Mouse (Mus musculus): ENCODE data around the gene Mybpc2. TPM values are rescaled to one million over a fixed set of nuclear protein-coding genes. Genes with fewer than 3 reads are reported as not detected.

Mybpc2 gene
- polyA plus RNA-seq, 1 experiment: not detected

DNA sequence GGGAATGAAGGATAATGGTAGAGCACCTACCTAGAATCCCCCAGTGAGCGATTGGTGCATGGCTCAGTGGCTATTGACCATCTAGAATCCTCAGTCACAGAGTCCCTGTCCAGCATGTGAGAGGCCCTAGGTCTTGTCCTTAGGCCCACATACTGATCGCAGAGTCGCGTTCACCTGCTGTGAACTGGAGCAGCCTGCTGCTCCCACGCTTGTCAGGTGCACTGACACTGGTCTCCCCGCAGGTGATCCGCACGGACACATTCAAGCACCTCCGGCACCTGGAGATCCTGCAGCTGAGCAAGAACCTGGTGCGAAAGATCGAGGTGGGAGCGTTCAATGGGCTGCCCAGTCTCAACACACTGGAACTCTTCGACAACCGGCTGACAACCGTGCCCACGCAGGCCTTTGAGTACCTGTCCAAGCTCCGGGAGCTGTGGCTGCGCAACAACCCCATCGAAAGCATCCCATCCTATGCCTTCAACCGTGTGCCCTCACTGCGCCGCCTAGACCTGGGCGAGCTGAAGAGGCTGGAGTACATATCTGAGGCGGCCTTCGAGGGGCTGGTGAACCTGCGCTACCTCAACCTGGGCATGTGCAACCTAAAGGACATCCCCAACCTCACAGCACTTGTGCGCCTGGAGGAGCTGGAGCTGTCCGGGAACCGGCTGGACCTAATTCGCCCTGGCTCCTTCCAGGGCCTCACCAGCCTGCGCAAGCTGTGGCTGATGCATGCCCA is 63.5 kb downstream of the Mybpc2 start:
- H3K27ac ChIP-seq (ENCODE audit: insufficient read depth, low read depth, low read length): no peak overlapping the region
- no peak overlapping the region for H3K4me3 ChIP-seq (ENCODE audit: insufficient read depth, low read depth, low read length)
- TF ChIP-seq POLR2A (IDR thresholded peaks at IDR 0.05; ENCODE audit: insufficient read depth, low read depth, low read length): no peak
- no peak for TF ChIP-seq CTCF (IDR thresholded peaks at IDR 0.05; ENCODE audit: insufficient read depth, low read depth, low read length)
- 84% methylated on average over 31 of the region's 31 CpGs for WGBS
- peaks cover 37% of the 10 kb centered on the region for H3K4me1 ChIP-seq (ENCODE audit: control insufficient read depth, insufficient read depth, low read length)

DNA sequence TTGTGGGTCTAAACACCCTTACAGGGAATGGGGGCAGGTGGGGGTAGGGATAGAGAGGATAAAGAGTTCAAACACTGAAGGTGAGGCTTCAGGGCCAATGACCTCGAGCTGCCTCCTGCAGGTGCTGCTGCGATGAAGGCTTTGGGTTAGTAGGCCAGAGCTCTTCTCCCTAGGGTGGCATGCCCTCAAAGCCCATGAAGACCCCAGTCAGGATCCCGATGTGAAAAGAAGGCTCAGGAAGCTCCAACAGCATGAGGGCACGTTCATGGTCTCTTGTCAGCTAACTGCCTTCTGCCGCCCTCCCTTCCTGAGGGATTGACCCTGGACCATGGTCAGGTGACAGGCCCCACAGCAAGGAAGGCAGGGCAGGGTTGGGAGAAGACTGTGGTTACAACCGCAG is 64.4 kb downstream of the Mybpc2 start:
- WGBS: 70% methylated on average over 6 of the region's 6 CpGs
- no peak for TF ChIP-seq POLR2A (IDR thresholded peaks at IDR 0.05; ENCODE audit: insufficient read depth, low read depth, low read length)
- TF ChIP-seq CTCF (IDR thresholded peaks at IDR 0.05; ENCODE audit: insufficient read depth, low read depth, low read length): no peak
- Histone ChIP-seq H3K27ac (ENCODE audit: insufficient read depth, low read depth, low read length) (no peak overlapping the region), H3K4me3 (ENCODE audit: insufficient read depth, low read depth, low read length) (no peak overlapping the region), H3K4me1 (ENCODE audit: control insufficient read depth, insufficient read depth, low read length) (peaks cover 33% of the 10 kb centered on the region)

DNA sequence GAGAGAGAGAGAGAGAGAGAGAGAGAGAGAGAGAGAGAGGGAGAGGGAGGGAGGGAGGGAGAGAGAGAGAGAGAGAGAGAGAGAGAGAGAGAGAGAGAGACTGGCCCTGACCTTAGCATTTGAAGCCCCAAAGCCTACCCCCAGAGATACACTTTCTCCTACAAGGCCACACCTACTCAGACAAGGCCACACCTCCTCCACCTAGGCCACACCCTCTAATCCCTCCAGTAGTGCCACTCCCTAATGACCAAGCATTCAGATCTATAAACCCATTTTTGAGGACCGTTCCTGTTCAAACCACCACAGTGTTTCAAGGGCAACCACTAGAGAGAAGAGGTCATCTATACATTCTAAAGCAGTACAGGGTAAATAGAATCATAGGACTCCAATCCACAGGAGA is 68.2 kb downstream of the Mybpc2 start:
- WGBS: 94% methylated on average over 1 of the region's 1 CpGs
- no peak for TF ChIP-seq CTCF (IDR thresholded peaks at IDR 0.05; ENCODE audit: insufficient read depth, low read depth, low read length)
- no peak for TF ChIP-seq POLR2A (IDR thresholded peaks at IDR 0.05; ENCODE audit: insufficient read depth, low read depth, low read length)

GRCm38 (mm10) chr7:44453256-44453655 is 71.2 kb downstream of the Mybpc2 start:
- H3K4me1 ChIP-seq (ENCODE audit: control insufficient read depth, insufficient read depth, low read length): peaks cover 29% of the 10 kb centered on the region
- no peak overlapping the region for H3K4me3 ChIP-seq (ENCODE audit: insufficient read depth, low read depth, low read length)
- no peak for TF ChIP-seq CTCF (IDR thresholded peaks at IDR 0.05; ENCODE audit: insufficient read depth, low read depth, low read length)
- no peak for TF ChIP-seq POLR2A (IDR thresholded peaks at IDR 0.05; ENCODE audit: insufficient read depth, low read depth, low read length)
- no peak overlapping the region for H3K27ac ChIP-seq (ENCODE audit: insufficient read depth, low read depth, low read length)
- WGBS: 2% methylated on average over 3 of the region's 3 CpGs

More for the DNA sequence above, 68.2 kb downstream of the Mybpc2 start:
- Histone ChIP-seq H3K4me1 (ENCODE audit: control insufficient read depth, insufficient read depth, low read length) (peaks cover 23% of the 10 kb centered on the region), H3K27ac (ENCODE audit: insufficient read depth, low read depth, low read length) (no peak overlapping the region), H3K4me3 (ENCODE audit: insufficient read depth, low read depth, low read length) (no peak overlapping the region)

Other genes with a start within 250 kb of the Mybpc2 start
- not detected in 2 replicates for gene Clec11a, start 217.8 kb downstream of the Mybpc2 start, polyA plus RNA-seq (2012; ENCODE audit: insufficient read depth, insufficient read length, low replicate concordance, missing spikeins)
- gene Shank1, start 214.4 kb downstream of the Mybpc2 start, polyA plus RNA-seq (2012; ENCODE audit: insufficient read depth, insufficient read length, low replicate concordance, missing spikeins): 51.0 and 92.9 TPM in 2 replicates
- gene Syt3, start 140.6 kb downstream of the Mybpc2 start, polyA plus RNA-seq (2012; ENCODE audit: insufficient read depth, insufficient read length, low replicate concordance, missing spikeins): not detected in 2 replicates
- gene 1700008O03Rik, start 138.8 kb downstream of the Mybpc2 start, polyA plus RNA-seq (2012; ENCODE audit: insufficient read depth, insufficient read length, low replicate concordance, missing spikeins): not detected in 2 replicates
- not detected in 2 replicates for gene Lrrc4b, start 95.6 kb downstream of the Mybpc2 start, polyA plus RNA-seq (2012; ENCODE audit: insufficient read depth, insufficient read length, low replicate concordance, missing spikeins)
- gene Aspdh, start 59.3 kb downstream of the Mybpc2 start, polyA plus RNA-seq (2012; ENCODE audit: insufficient read depth, insufficient read length, low replicate concordance, missing spikeins): not detected in 2 replicates
- not detected in 2 replicates for gene Josd2, start 56.7 kb downstream of the Mybpc2 start, polyA plus RNA-seq (2012; ENCODE audit: insufficient read depth, insufficient read length, low replicate concordance, missing spikeins)
- gene Emc10, start 28.1 kb downstream of the Mybpc2 start, polyA plus RNA-seq (2012; ENCODE audit: insufficient read depth, insufficient read length, low replicate concordance, missing spikeins): not detected in 2 replicates
- not detected in 2 replicates for gene Fam71e1, start 28.1 kb downstream of the Mybpc2 start, polyA plus RNA-seq (2012; ENCODE audit: insufficient read depth, insufficient read length, low replicate concordance, missing spikeins)
- not detected in 2 replicates for gene Spib, start 7.4 kb upstream of the Mybpc2 start, polyA plus RNA-seq (2012; ENCODE audit: insufficient read depth, insufficient read length, low replicate concordance, missing spikeins)
- not detected in 2 replicates for gene Pold1, start 24.2 kb upstream of the Mybpc2 start, polyA plus RNA-seq (2012; ENCODE audit: insufficient read depth, insufficient read length, low replicate concordance, missing spikeins)
- gene Nr1h2, start 29.3 kb upstream of the Mybpc2 start, polyA plus RNA-seq (2012; ENCODE audit: insufficient read depth, insufficient read length, low replicate concordance, missing spikeins): not detected in 2 replicates
- gene Napsa, start 47.7 kb upstream of the Mybpc2 start, polyA plus RNA-seq (2012; ENCODE audit: insufficient read depth, insufficient read length, low replicate concordance, missing spikeins): not detected in 2 replicates
- gene Kcnc3, start 66.0 kb upstream of the Mybpc2 start, polyA plus RNA-seq (2012; ENCODE audit: insufficient read depth, insufficient read length, low replicate concordance, missing spikeins): not detected in 2 replicates
- gene Myh14, start 146.2 kb upstream of the Mybpc2 start, polyA plus RNA-seq (2012; ENCODE audit: insufficient read depth, insufficient read length, low replicate concordance, missing spikeins): not detected in 2 replicates
- not detected in 2 replicates for gene Izumo2, start 184.1 kb upstream of the Mybpc2 start, polyA plus RNA-seq (2012; ENCODE audit: insufficient read depth, insufficient read length, low replicate concordance, missing spikeins)
- gene Vrk3, start 223.8 kb upstream of the Mybpc2 start, polyA plus RNA-seq (2012; ENCODE audit: insufficient read depth, insufficient read length, low replicate concordance, missing spikeins): not detected in 2 replicates
- not detected in 2 replicates for gene Zfp473, start 226.4 kb upstream of the Mybpc2 start, polyA plus RNA-seq (2012; ENCODE audit: insufficient read depth, insufficient read length, low replicate concordance, missing spikeins)

Data from olfactory bulb, adult 2 months (tissue).